Mouse (Mus musculus): Measurements from ENCODE around the gene Tm6sf2.

GRCm38 (mm10) chr8:70072441-70073069 is at the start of gene Tm6sf2:
- no peak for TF ChIP-seq POLR2A (IDR thresholded peaks at IDR 0.05; ENCODE audit: borderline replicate concordance, low read depth, low read length)
- no peak for TF ChIP-seq CTCF (IDR thresholded peaks at IDR 0.05; ENCODE audit: low read depth, low read length)
